Mouse (Mus musculus) limb, embryonic 13.5 days (tissue): ENCODE results near the gene Plce1. TPM values are rescaled to one million over a fixed set of nuclear protein-coding genes. Genes with fewer than 3 reads are reported as not detected.

Source experiments
- ATAC-seq: fragments of 200-750 bp; cut with Nextera tagmentation; 2 replicates; pipeline ENCODE4 v1.8.0; 2017; ENCODE audit warnings: low read depth, moderate number of reproducible peaks, moderate TSS enrichment; ENCODE audit not compliant: low FRiP score
- H3K27ac ChIP-seq: fragments of 300-500 bp; sonication (generic); 2 replicates; pipeline ENCODE4 v1.5.1; 2015; ENCODE audit warnings: inconsistent platforms, mild to moderate bottlenecking, moderate library complexity
- H3K27me3 ChIP-seq: fragments of 300-500 bp; sonication (generic); 2 replicates; pipeline ENCODE4 v1.6.1; 2015; ENCODE audit warnings: mild to moderate bottlenecking, inconsistent platforms
- H3K36me3 ChIP-seq: fragments of 300-500 bp; sonication (generic); 2 replicates; pipeline ENCODE4 v1.6.1; 2015; ENCODE audit warnings: inconsistent platforms, mild to moderate bottlenecking, moderate library complexity
- H3K4me1 ChIP-seq: fragments of 300-500 bp; sonication (generic); 2 replicates; pipeline ENCODE4 v1.6.1; 2015; ENCODE audit warnings: inconsistent platforms
- H3K4me2 ChIP-seq: fragments of 300-500 bp; sonication (generic); replicated peaks from 2 replicates; pipeline ENCODE4 v1.6.1; 2015; ENCODE audit warnings: inconsistent platforms, mild to moderate bottlenecking, moderate library complexity
- H3K4me3 ChIP-seq: fragments of 300-500 bp; sonication (generic); 2 replicates; pipeline ENCODE4 v1.5.1; 2015; ENCODE audit warnings: moderate library complexity, mild to moderate bottlenecking, inconsistent platforms
- H3K9ac ChIP-seq: fragments of 300-500 bp; sonication (generic); 2 replicates; pipeline ENCODE4 v1.6.1; 2015; ENCODE audit warnings: mild to moderate bottlenecking, inconsistent platforms
- H3K9me3 ChIP-seq: fragments of 300-500 bp; sonication (generic); 2 replicates; pipeline ENCODE4 v1.6.1; 2016; ENCODE audit warnings: inconsistent platforms
- WGBS: fragments of 180-500 bp; shearing (Covaris S2); methylation state at CpG from one replicate; pipeline ENCODE4 v1.1.7; 2015; 5-methylcytosine and 5-hydroxymethylcytosine counted together
- polyA plus RNA-seq: library from polyadenylated mRNA; unstranded; fragments of >200 nt; fragmentation: Nextera tagmentation; extraction: Ambion mirVana; gene quantifications from 2 replicates; pipeline ENCODE4 v1.2.1, GENCODE M21; 2015

The Plce1 gene
- polyA plus RNA-seq, 1 experiment from 2014 or later: 10.1 TPM

GRCm38 (mm10) chr19:38672015-38672600 lies 191.2 kb downstream of the Plce1 start:
- no peaks in the 10 kb centered on the region for H3K4me1 ChIP-seq
- H3K9ac ChIP-seq: no peak overlapping the region
- H3K36me3 ChIP-seq: no peaks in the 10 kb centered on the region
- no peaks in the 10 kb centered on the region for H3K27me3 ChIP-seq
- no peak overlapping the region for H3K4me2 ChIP-seq
- no peak overlapping the region for H3K27ac ChIP-seq
- H3K9me3 ChIP-seq: no peaks in the 10 kb centered on the region; the same call in 1 of the 2 replicates
- no peak overlapping the region for H3K4me3 ChIP-seq
- WGBS: 90% methylated on average over 7 of the region's 7 CpGs
- no peak for ATAC-seq

- Histone ChIP-seq H3K9me3 (no peaks in the 10 kb centered on the region; the same call in 1 of the 2 replicates), H3K4me2 (no peak overlapping the region), H3K4me1 (no peaks in the 10 kb centered on the region), H3K9ac (no peak overlapping the region), H3K4me3 (no peak overlapping the region), H3K36me3 (no peaks in the 10 kb centered on the region), H3K27me3 (no peaks in the 10 kb centered on the region), H3K27ac (no peak overlapping the region)
- ATAC-seq: no peak
- WGBS: 61% methylated on average over 2 of the region's 2 CpGs
Observed at GRCm38 (mm10) chr19:38673936-38674335, 193.0 kb downstream of the Plce1 start.

- no peak overlapping the region for H3K4me3 ChIP-seq
- peaks cover 24% of the 10 kb centered on the region for H3K4me1 ChIP-seq
- H3K9me3 ChIP-seq: no peaks in the 10 kb centered on the region
- no peak overlapping the region for H3K9ac ChIP-seq
- no peaks in the 10 kb centered on the region for H3K36me3 ChIP-seq
- no peak overlapping the region for H3K27ac ChIP-seq
- H3K4me2 ChIP-seq: no peak overlapping the region
- WGBS: 73% methylated on average over 5 of the region's 5 CpGs
- H3K27me3 ChIP-seq: no peaks in the 10 kb centered on the region
- no peak for ATAC-seq
Observed at GRCm38 (mm10) chr19:38678655-38679054, 197.7 kb downstream of the Plce1 start.

GRCm38 (mm10) chr19:38679520-38679919 lies 198.6 kb downstream of the Plce1 start:
- H3K9ac ChIP-seq: no peak overlapping the region
- no peak for ATAC-seq
- no peak overlapping the region for H3K4me3 ChIP-seq
- WGBS: 91% methylated on average over 4 of the region's 4 CpGs
- no peaks in the 10 kb centered on the region for H3K9me3 ChIP-seq
- H3K4me1 ChIP-seq: peaks cover 24% of the 10 kb centered on the region
- H3K27ac ChIP-seq: no peak overlapping the region
- H3K4me2 ChIP-seq: no peak overlapping the region
- H3K27me3 ChIP-seq: no peaks in the 10 kb centered on the region
- H3K36me3 ChIP-seq: no peaks in the 10 kb centered on the region

GRCm38 (mm10) chr19:38687326-38687725 lies 206.4 kb downstream of the Plce1 start:
- 63% methylated on average over 5 of the region's 5 CpGs for WGBS

GRCm38 (mm10) chr19:38688741-38689507 lies 208.0 kb downstream of the Plce1 start:
- ATAC-seq: no peak
- Histone ChIP-seq H3K36me3 (no peaks in the 10 kb centered on the region), H3K27me3 (no peaks in the 10 kb centered on the region), H3K4me3 (no peak overlapping the region), H3K9ac (no peak overlapping the region), H3K4me2 (no peak overlapping the region), H3K27ac (no peak overlapping the region), H3K4me1 (0 out of 2 replicates have a peak, but pooled peaks cover 5% of the 10 kb centered on the region), H3K9me3 (no peaks in the 10 kb centered on the region)
- 94% methylated on average over 4 of the region's 4 CpGs for WGBS

More at GRCm38 (mm10) chr19:38687326-38687725, 206.4 kb downstream of the Plce1 start:
- no peak overlapping the region for H3K27ac ChIP-seq
- no peaks in the 10 kb centered on the region for H3K9me3 ChIP-seq
- peaks cover 13% of the 10 kb centered on the region for H3K4me1 ChIP-seq
- no peaks in the 10 kb centered on the region for H3K36me3 ChIP-seq
- no peak for ATAC-seq
- no peaks in the 10 kb centered on the region for H3K27me3 ChIP-seq
- no peak overlapping the region for H3K4me2 ChIP-seq
- H3K9ac ChIP-seq: no peak overlapping the region
- no peak overlapping the region for H3K4me3 ChIP-seq

- Histone ChIP-seq H3K27ac (no peak overlapping the region), H3K9me3 (no peaks in the 10 kb centered on the region), H3K9ac (no peak overlapping the region), H3K27me3 (no peaks in the 10 kb centered on the region), H3K4me3 (no peak overlapping the region), H3K4me1 (0 out of 2 replicates have a peak, but pooled peaks cover 5% of the 10 kb centered on the region), H3K4me2 (no peak overlapping the region), H3K36me3 (no peaks in the 10 kb centered on the region)
- no peak for ATAC-seq
- 71% methylated on average over 2 of the region's 2 CpGs for WGBS
Observed at GRCm38 (mm10) chr19:38690276-38690675, 209.4 kb downstream of the Plce1 start.

GRCm38 (mm10) chr19:38691533-38691932 lies 210.6 kb downstream of the Plce1 start:
- Histone ChIP-seq H3K36me3 (no peaks in the 10 kb centered on the region), H3K4me1 (no peaks in the 10 kb centered on the region), H3K9ac (no peak overlapping the region), H3K27ac (no peak overlapping the region), H3K4me3 (no peak overlapping the region), H3K9me3 (no peaks in the 10 kb centered on the region), H3K27me3 (no peaks in the 10 kb centered on the region), H3K4me2 (no peak overlapping the region)
- 92% methylated on average over 6 of the region's 6 CpGs for whole genome bisulfite sequencing
- ATAC-seq: no peak

GRCm38 (mm10) chr19:38693331-38693730 lies 212.4 kb downstream of the Plce1 start:
- H3K9me3 ChIP-seq: no peaks in the 10 kb centered on the region
- no peak overlapping the region for H3K27ac ChIP-seq

GRCm38 (mm10) chr19:38693769-38694168 lies 212.9 kb downstream of the Plce1 start:
- Histone ChIP-seq H3K4me1 (no peaks in the 10 kb centered on the region), H3K27me3 (no peaks in the 10 kb centered on the region)

More at GRCm38 (mm10) chr19:38693331-38693730, 212.4 kb downstream of the Plce1 start:
- H3K36me3 ChIP-seq: no peaks in the 10 kb centered on the region
- H3K4me3 ChIP-seq: no peak overlapping the region
- H3K27me3 ChIP-seq: no peaks in the 10 kb centered on the region
- H3K9ac ChIP-seq: no peak overlapping the region
- no peak overlapping the region for H3K4me2 ChIP-seq
- H3K4me1 ChIP-seq: no peaks in the 10 kb centered on the region
- ATAC-seq: no peak
- 42% methylated on average over 2 of the region's 2 CpGs for WGBS

GRCm38 (mm10) chr19:38701776-38702175 lies 220.9 kb downstream of the Plce1 start:
- 0 out of 2 replicates have a peak, but pooled peaks cover 3% of the 10 kb centered on the region for H3K4me1 ChIP-seq
- H3K27ac ChIP-seq: no peak overlapping the region
- H3K4me2 ChIP-seq: no peak overlapping the region
- no peaks in the 10 kb centered on the region for H3K36me3 ChIP-seq
- H3K4me3 ChIP-seq: no peak overlapping the region
- 92% methylated on average over 8 of the region's 8 CpGs for WGBS
- ATAC-seq: no peak
- H3K9ac ChIP-seq: no peak overlapping the region
- H3K27me3 ChIP-seq: no peaks in the 10 kb centered on the region
- no peaks in the 10 kb centered on the region for H3K9me3 ChIP-seq

More at GRCm38 (mm10) chr19:38693769-38694168, 212.9 kb downstream of the Plce1 start:
- no peak overlapping the region for H3K4me3 ChIP-seq
- no peak overlapping the region for H3K27ac ChIP-seq
- ATAC-seq: no peak
- 86% methylated on average over 4 of the region's 4 CpGs for WGBS
- no peak overlapping the region for H3K9ac ChIP-seq
- no peaks in the 10 kb centered on the region for H3K9me3 ChIP-seq
- no peak overlapping the region for H3K4me2 ChIP-seq
- H3K36me3 ChIP-seq: no peaks in the 10 kb centered on the region

- ATAC-seq: no peak
- Histone ChIP-seq H3K4me3 (no peak overlapping the region), H3K4me2 (no peak overlapping the region), H3K27ac (no peak overlapping the region; the same call in 1 of the 2 replicates), H3K9ac (no peak overlapping the region), H3K36me3 (no peaks in the 10 kb centered on the region), H3K4me1 (0 out of 2 replicates have a peak, but pooled peaks cover 3% of the 10 kb centered on the region), H3K9me3 (no peaks in the 10 kb centered on the region), H3K27me3 (no peaks in the 10 kb centered on the region)
- WGBS: 52% methylated on average over 3 of the region's 3 CpGs
Observed at GRCm38 (mm10) chr19:38704742-38705141, 223.8 kb downstream of the Plce1 start.
